ENCODE assay signal across 35 mouse cellular contexts in genomic region chr8:89246342-89246741, GRCm38 (mm10).
"Had no signal": no experiment of that assay in that cellular context is flagged by ENCODE, and none has a peak within 500 bp of the region (broad histone marks: within the 10 kb centered on the region; RNA-seq: fewer than 3 reads in every experiment).

No protein-coding gene starts in this region.

- H3K4me1 ChIP-seq: heart, embryonic 15.5 days had no signal

- DNase-seq: heart, postnatal 10 days; heart, postnatal 14 days; heart, postnatal 36 days; heart, postnatal 4 days; kidney, adult 11 months; kidney, adult 18-20 months; kidney, adult 2 months; kidney, adult 8-10 months; kidney, adult 9 months; kidney, postnatal 10 days; kidney, postnatal 14 days; kidney, postnatal 25 days; kidney, postnatal 36 days; kidney, postnatal 4 days; layer of hippocampus, adult 9-11 months; layer of hippocampus, postnatal 36 days had no signal

- ATAC-seq: hindbrain, embryonic 16.5 days; hindbrain, postnatal 0 days; inflammation-experienced regulatory T-cells, adult 6 months; intestine, embryonic 15.5 days; intestine, embryonic 16.5 days; intestine, postnatal 0 days had no signal

- H3K9ac ChIP-seq: heart, embryonic 12.5 days; heart, embryonic 13.5 days; heart, embryonic 15.5 days; hindbrain, embryonic 12.5 days; hindbrain, embryonic 13.5 days; hindbrain, embryonic 14.5 days; hindbrain, embryonic 15.5 days; intestine, embryonic 15.5 days; kidney, embryonic 15.5 days had no signal

- H3K36me3 ChIP-seq: heart, embryonic 12.5 days; heart, embryonic 13.5 days; heart, embryonic 15.5 days; hindbrain, embryonic 10.5 days; hindbrain, embryonic 12.5 days; hindbrain, embryonic 13.5 days; hindbrain, embryonic 15.5 days; intestine, embryonic 15.5 days; kidney, embryonic 15.5 days had no signal

- H3K4me2 ChIP-seq: heart, embryonic 11.5 days; heart, embryonic 12.5 days; heart, embryonic 13.5 days; heart, embryonic 15.5 days; hindbrain, embryonic 13.5 days; hindbrain, embryonic 14.5 days; hindbrain, embryonic 15.5 days; intestine, embryonic 15.5 days; kidney, embryonic 15.5 days had no signal

- H3K9me3 ChIP-seq: heart, embryonic 12.5 days; heart, embryonic 13.5 days; heart, embryonic 15.5 days; hindbrain, embryonic 10.5 days; hindbrain, embryonic 12.5 days; hindbrain, embryonic 13.5 days; hindbrain, embryonic 15.5 days; intestine, embryonic 15.5 days; kidney, embryonic 15.5 days had no signal

- H3K4me3 ChIP-seq: heart, embryonic 12.5 days; heart, embryonic 13.5 days; heart, embryonic 15.5 days; hindbrain, embryonic 10.5 days; hindbrain, embryonic 12.5 days; hindbrain, embryonic 13.5 days; hindbrain, embryonic 15.5 days; intestine, embryonic 15.5 days; kidney, embryonic 15.5 days; layer of hippocampus, adult 2 months; left cerebral cortex, adult 2 months had no signal

- H3K27ac ChIP-seq: heart, embryonic 13.5 days; heart, embryonic 15.5 days; hindbrain, embryonic 12.5 days; hindbrain, embryonic 13.5 days; hindbrain, embryonic 14.5 days; hindbrain, embryonic 15.5 days; hindbrain, postnatal 0 days; intestine, embryonic 15.5 days; kidney, embryonic 15.5 days; kidney, postnatal 0 days; layer of hippocampus, adult 2 months; left cerebral cortex, adult 2 months had no signal
